Comparison of ENCODE assay signal across 8 mouse cellular contexts in genomic region chrX:13280037-13280408, GRCm38 (mm10). TPM values are rescaled to one million over a fixed set of nuclear protein-coding genes. Genes with fewer than 3 reads are reported as not detected.
A peak's percentile ranks its signal among the peaks of the same experiment; 100 is the strongest.
DNase-seq lines count a peak whose midpoint lies in the region; ATAC-seq and TF ChIP-seq lines count a peak whose summit lies in the region.

No protein-coding gene starts in this region.

- peak overlapping the region; percentile 76 for H3K4me2 ChIP-seq in hindbrain, embryonic 13.5 days
- peak overlapping the region; percentile 78 for H3K4me2 ChIP-seq in liver, embryonic 13.5 days

- H3K36me3 ChIP-seq in forebrain, embryonic 10.5 days (replicated peaks) = peaks cover 22% of the 10 kb centered on the region
- 0 out of 2 replicates have a peak, but pooled peaks cover 7% of the 10 kb centered on the region for H3K36me3 ChIP-seq in hindbrain, embryonic 13.5 days
- H3K36me3 ChIP-seq in liver, embryonic 13.5 days = peaks cover 10% of the 10 kb centered on the region

- peak overlapping the region; percentile 99 for H3K27ac ChIP-seq in forebrain, embryonic 10.5 days
- peak overlapping the region; percentile 99 for H3K27ac ChIP-seq in hindbrain, embryonic 13.5 days
- peak overlapping the region; percentile 93 for H3K27ac ChIP-seq in liver, embryonic 13.5 days

- peak; percentile 22 for ATAC-seq in hindbrain, embryonic 13.5 days (ENCODE audit: low FRiP score)
- ATAC-seq in liver, embryonic 13.5 days (ENCODE audit: low read depth) = peak; percentile 18; the same call in 1 of the 2 replicates

- DNase-seq in right cerebral cortex, adult 18-20 months = peak; percentile 17
- DNase-seq in right cerebral cortex, adult 2 months (ENCODE audit: low spot score in 2 of 2) = no peak
- DNase-seq in brain, embryonic 14.5 days (ENCODE audit: low read depth) = no peak
- DNase-seq in forebrain, embryonic 10.5 days (ENCODE audit: extremely low spot score, low spot score) = no peak
- peak; percentile 22 for DNase-seq in liver, embryonic 13.5 days
- peak; percentile 15 for DNase-seq in right cerebral cortex, postnatal 25 days
- DNase-seq in embryo, embryonic 10.5 days (ENCODE audit: low spot score) = no peak

- H3K9me3 ChIP-seq in forebrain, embryonic 10.5 days = no peaks in the 10 kb centered on the region
- H3K9me3 ChIP-seq in hindbrain, embryonic 13.5 days = no peaks in the 10 kb centered on the region
- no peaks in the 10 kb centered on the region for H3K9me3 ChIP-seq in liver, embryonic 13.5 days (replicated peaks)

- WGBS in forebrain, embryonic 10.5 days = 6% methylated on average over 14 of the region's 14 CpGs
- 3% methylated on average over 14 of the region's 14 CpGs for WGBS in hindbrain, embryonic 13.5 days
- 5% methylated on average over 14 of the region's 14 CpGs for WGBS in liver, embryonic 13.5 days (ENCODE audit: insufficient replicate concordance)

- TF ChIP-seq POLR2A in brain, embryonic 14.5 days (IDR thresholded peaks at IDR 0.05; ENCODE audit: borderline replicate concordance, extremely low read depth, insufficient read depth, insufficient read length, poor library complexity, severe bottlenecking) = peak; percentile 38; the same call in 1 of the 2 replicates

- peak overlapping the region; percentile 98 for H3K9ac ChIP-seq in hindbrain, embryonic 13.5 days
- peak overlapping the region; percentile 96 for H3K9ac ChIP-seq in liver, embryonic 13.5 days

- H3K27me3 ChIP-seq in forebrain, embryonic 10.5 days (ENCODE audit: poor library complexity, severe bottlenecking) = peaks cover 29% of the 10 kb centered on the region
- H3K27me3 ChIP-seq in hindbrain, embryonic 13.5 days = peaks cover 5% of the 10 kb centered on the region; the same call in 1 of the 2 replicates
- no peaks in the 10 kb centered on the region for H3K27me3 ChIP-seq in liver, embryonic 13.5 days

- TF ChIP-seq CTCF in brain, embryonic 14.5 days (IDR thresholded peaks at IDR 0.05; ENCODE audit: borderline replicate concordance, extremely low read depth, insufficient read depth, insufficient read length) = no peak

- H3K4me1 ChIP-seq in forebrain, embryonic 10.5 days = peaks cover 27% of the 10 kb centered on the region
- peaks cover 22% of the 10 kb centered on the region for H3K4me1 ChIP-seq in hindbrain, embryonic 13.5 days (replicated peaks)
- peaks cover 24% of the 10 kb centered on the region for H3K4me1 ChIP-seq in liver, embryonic 13.5 days (replicated peaks)

- H3K4me3 ChIP-seq in forebrain, embryonic 10.5 days = peak overlapping the region; percentile 80
- H3K4me3 ChIP-seq in hindbrain, embryonic 13.5 days = peak overlapping the region; percentile 80
- H3K4me3 ChIP-seq in liver, embryonic 13.5 days (replicated peaks) = peak overlapping the region; percentile 89

RNA-seq across cellular contexts. Expression of gene Ddx3x, which starts 0.7 kb away (rescaled TPM):
- 77.0 and 126 TPM in 2 replicates for polyA plus RNA-seq in brain, embryonic 14.5 days (2012; rRNA removed)
- polyA plus RNA-seq in forebrain, embryonic 10.5 days (2016; fragmentation: Nextera tagmentation; extraction: Ambion mirVana) = 167 and 183 TPM in 2 replicates
- 120 and 125 TPM in 2 replicates for polyA plus RNA-seq in hindbrain, embryonic 13.5 days (2015; fragmentation: Nextera tagmentation; extraction: Ambion mirVana)
- 66.1 and 85.7 TPM in 2 replicates for polyA plus RNA-seq in liver, embryonic 13.5 days (2015; fragmentation: Nextera tagmentation; extraction: Ambion mirVana)

Comparison
In these comparisons a context has a peak if more than half of its experiments do, and no peak if none do; other contexts are left out.
1. DNase-seq: peak in right cerebral cortex, adult 18-20 months (single experiment), liver, embryonic 13.5 days (single experiment) and right cerebral cortex, postnatal 25 days (single experiment); none in right cerebral cortex, adult 2 months (0 of 2), brain, embryonic 14.5 days (single experiment), forebrain, embryonic 10.5 days (single experiment) and embryo, embryonic 10.5 days (single experiment).
2. Peak in every context shown above with its lines, with median percentiles within 50 percentile points of each other: H3K27ac ChIP-seq and H3K4me3 ChIP-seq.